Mouse (Mus musculus): Measurements from ENCODE around the gene Fam78a.

DNA sequence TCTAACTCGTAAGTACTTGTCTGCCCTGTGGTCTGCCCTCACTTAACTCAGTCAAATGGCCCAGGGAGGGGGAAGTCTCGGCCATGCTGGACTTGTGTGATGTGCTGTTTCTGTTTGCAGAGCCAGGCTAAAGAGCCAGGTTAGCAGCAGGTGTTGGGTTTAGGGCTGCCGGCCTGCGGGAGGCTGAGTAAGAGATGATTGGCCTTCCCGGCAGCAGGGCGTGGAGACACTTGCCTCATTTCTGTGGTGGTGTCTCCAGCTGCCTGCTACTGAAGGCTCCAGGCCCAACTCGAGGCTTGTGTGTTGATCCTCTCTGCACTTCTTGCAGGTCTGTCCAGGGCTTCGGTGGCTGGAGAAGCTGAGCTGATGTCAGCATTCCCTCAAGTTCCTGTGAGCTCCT, 32.9 kb downstream of the Fam78a start:
- TF ChIP-seq ZKSCAN1 (IDR thresholded peaks at IDR 0.05; ENCODE audit: low read depth, low read length) (no peak), CTCF (IDR thresholded peaks at IDR 0.05 in 2 of 3, conservative IDR thresholded peaks at IDR 0.05 in 1 of 3; ENCODE audit: control insufficient read depth in 1 of 3, insufficient read depth in 1 of 3, low read depth in 2 of 3, low read length in 3 of 3, poor library complexity in 1 of 3, severe bottlenecking in 1 of 3) (no peak), POLR2A (IDR thresholded peaks at IDR 0.05; ENCODE audit: control insufficient read depth in 1 of 2, insufficient read depth in 1 of 2, low read depth in 1 of 2, low read length in 2 of 2, poor library complexity in 1 of 2) (no peak), ZC3H11A (IDR thresholded peaks at IDR 0.05; ENCODE audit: low read depth, low read length) (no peak), USF2 (IDR thresholded peaks at IDR 0.05; ENCODE audit: borderline replicate concordance in 1 of 2, insufficient read depth in 1 of 2, low read depth in 1 of 2, low read length in 2 of 2) (no peak), MAX (IDR thresholded peaks at IDR 0.05; ENCODE audit: low read length) (no peak)

All from MEL (cell line).